Mouse (Mus musculus) forebrain, embryonic 13.5 days (tissue): ENCODE measurements around the gene Pgbd1. TPM values are rescaled to one million over a fixed set of nuclear protein-coding genes. Genes with fewer than 3 reads are reported as not detected.

Source experiments
- ATAC-seq: fragments of 200-750 bp; cut with Nextera tagmentation; 2 replicates; pipeline ENCODE4 v1.8.0; 2017
- H3K27ac ChIP-seq: fragments of 300-500 bp; sonication (generic); 2 replicates; pipeline ENCODE4 v1.5.1; 2015; ENCODE audit warnings: inconsistent platforms, mild to moderate bottlenecking, moderate library complexity
- H3K27me3 ChIP-seq: fragments of 300-500 bp; sonication (generic); 2 replicates; pipeline ENCODE4 v1.6.1; 2015; ENCODE audit warnings: mild to moderate bottlenecking, inconsistent platforms
- H3K36me3 ChIP-seq: fragments of 300-500 bp; sonication (generic); 2 replicates; pipeline ENCODE4 v1.6.1; 2015; ENCODE audit warnings: mild to moderate bottlenecking, inconsistent platforms; ENCODE audit not compliant: poor library complexity, severe bottlenecking
- H3K4me1 ChIP-seq: fragments of 300-500 bp; sonication (generic); 2 replicates; pipeline ENCODE4 v1.6.1; 2015; ENCODE audit warnings: inconsistent platforms
- H3K4me2 ChIP-seq: fragments of 300-500 bp; sonication (generic); 2 replicates; pipeline ENCODE4 v1.6.1; 2015; ENCODE audit warnings: inconsistent platforms, mild to moderate bottlenecking, moderate library complexity
- H3K4me3 ChIP-seq: fragments of 300-500 bp; sonication (generic); 2 replicates; pipeline ENCODE4 v1.5.1; 2015; ENCODE audit warnings: mild to moderate bottlenecking, inconsistent platforms
- H3K9ac ChIP-seq: fragments of 300-500 bp; sonication (generic); 2 replicates; pipeline ENCODE4 v1.6.1; 2015; ENCODE audit warnings: mild to moderate bottlenecking, inconsistent platforms
- H3K9me3 ChIP-seq: fragments of 300-500 bp; sonication (generic); replicated peaks from 2 replicates; pipeline ENCODE4 v1.6.1; 2016; ENCODE audit warnings: inconsistent platforms
- WGBS: fragments of 180-500 bp; shearing (Covaris S2); methylation state at CpG from one replicate; pipeline ENCODE4 v1.1.7; 2015; 5-methylcytosine and 5-hydroxymethylcytosine counted together
- polyA plus RNA-seq: library from polyadenylated mRNA; unstranded; fragments of >200 nt; fragmentation: Nextera tagmentation; extraction: Ambion mirVana; gene quantifications from 2 replicates; pipeline ENCODE4 v1.2.1, GENCODE M21; 2015

Gene Pgbd1
- polyA plus RNA-seq, 1 experiment from 2014 or later, result 3.7 TPM

DNA sequence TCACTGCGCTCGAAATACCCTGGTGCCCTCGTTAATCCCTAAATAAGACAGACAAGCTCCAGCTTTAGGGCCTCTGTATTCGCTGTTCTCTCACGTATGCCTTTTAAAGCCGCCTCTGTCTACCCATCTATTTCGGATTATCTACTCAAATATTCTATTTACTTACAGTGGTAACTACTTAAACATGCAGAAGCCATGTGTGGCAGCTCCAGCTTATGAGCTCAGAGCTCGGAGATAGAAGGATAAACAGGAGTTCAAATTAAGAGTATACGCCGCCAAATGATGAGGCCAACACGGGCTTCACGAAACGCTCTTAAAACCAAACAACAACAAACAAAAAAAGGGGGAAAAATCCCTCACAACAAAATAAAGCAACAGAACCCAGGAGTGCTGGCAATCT lies 12.2 kb upstream of the Pgbd1 start:
- H3K9ac ChIP-seq, result peak overlapping the region; percentile 78
- whole genome bisulfite sequencing, result under 1% methylated on average over 13 of the region's 13 CpGs
- H3K27me3 ChIP-seq, result peaks cover 16% of the 10 kb centered on the region; the same call in 1 of the 2 replicates
- peaks cover 17% of the 10 kb centered on the region for H3K36me3 ChIP-seq
- peak overlapping the region; percentile 74 for H3K27ac ChIP-seq
- no peaks in the 10 kb centered on the region for H3K9me3 ChIP-seq
- peak overlapping the region; percentile 79 for H3K4me2 ChIP-seq
- peak overlapping the region; percentile 79 for H3K4me3 ChIP-seq
- ATAC-seq, result peak; percentile 39
- H3K4me1 ChIP-seq, result peaks cover 18% of the 10 kb centered on the region

DNA sequence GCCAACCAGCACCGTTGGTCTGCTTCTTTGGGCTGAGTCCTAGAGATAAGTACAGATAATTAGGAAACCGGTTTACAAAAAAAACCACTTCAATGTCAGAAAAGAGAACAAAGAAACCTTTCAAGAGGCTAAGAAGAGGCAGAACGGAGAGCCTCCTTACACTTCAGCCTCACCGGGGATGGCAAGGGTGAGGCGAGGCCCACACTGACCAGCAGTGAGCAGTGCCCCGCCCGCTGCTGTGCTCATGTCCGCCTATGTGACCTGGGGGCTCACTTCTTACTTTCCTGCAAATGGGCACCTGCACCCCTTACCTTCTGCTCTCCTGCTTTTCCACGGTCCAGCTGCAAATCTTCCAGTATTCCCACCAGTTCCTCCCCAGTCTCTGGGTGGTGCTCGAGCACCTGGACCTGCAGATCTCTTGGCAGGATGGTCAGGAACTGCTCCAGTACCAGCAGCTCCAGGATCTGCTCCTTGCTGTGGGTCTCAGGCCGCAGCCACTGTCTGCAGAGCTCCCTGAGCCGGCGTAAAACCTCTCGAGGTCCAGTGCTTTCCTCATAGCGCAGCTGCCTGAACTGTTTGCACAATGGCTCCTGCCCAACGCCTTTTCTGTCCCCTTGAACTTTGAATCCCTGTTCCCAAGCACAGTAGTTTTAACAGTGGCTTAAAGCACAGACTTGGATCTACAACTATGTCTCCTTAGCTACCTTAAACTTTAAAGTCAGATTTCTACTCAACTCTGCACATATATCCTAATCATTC lies 7.2 kb upstream of the Pgbd1 start:
- Histone ChIP-seq H3K4me2 (no peak overlapping the region), H3K27me3 (no peaks in the 10 kb centered on the region), H3K4me3 (no peak overlapping the region), H3K9ac (no peak overlapping the region), H3K36me3 (peaks cover 64% of the 10 kb centered on the region), H3K9me3 (no peaks in the 10 kb centered on the region), H3K4me1 (peaks cover 20% of the 10 kb centered on the region), H3K27ac (no peak overlapping the region)
- 69% methylated on average over 16 of the region's 16 CpGs for WGBS
- ATAC-seq, result no peak

DNA sequence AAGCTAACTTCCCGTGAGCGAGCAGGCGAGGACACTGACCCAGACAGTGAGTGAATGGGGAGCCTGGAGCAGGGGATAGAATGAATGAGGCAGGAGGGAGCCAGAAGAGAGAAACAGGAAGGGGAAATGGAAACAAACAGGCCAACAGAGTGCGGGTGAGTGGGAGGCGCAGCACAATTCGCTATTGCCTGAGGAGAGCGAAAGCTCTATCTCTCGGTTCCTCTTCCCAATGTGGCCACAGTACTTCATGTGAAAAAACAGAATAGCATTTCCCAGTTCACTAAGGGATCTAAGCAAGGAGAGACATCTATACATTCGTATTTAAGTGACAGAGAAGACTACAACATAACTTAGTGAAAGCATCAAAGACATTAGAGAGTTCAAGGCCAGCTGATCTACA lies 5.9 kb upstream of the Pgbd1 start:
- Histone ChIP-seq H3K27me3 (no peaks in the 10 kb centered on the region), H3K4me1 (peaks cover 8% of the 10 kb centered on the region; the same call in 1 of the 2 replicates), H3K36me3 (peaks cover 69% of the 10 kb centered on the region), H3K9ac (no peak overlapping the region), H3K4me3 (no peak overlapping the region), H3K27ac (no peak overlapping the region), H3K4me2 (no peak overlapping the region), H3K9me3 (no peaks in the 10 kb centered on the region)
- no peak for ATAC-seq
- WGBS, result 91% methylated on average over 9 of the region's 9 CpGs

DNA sequence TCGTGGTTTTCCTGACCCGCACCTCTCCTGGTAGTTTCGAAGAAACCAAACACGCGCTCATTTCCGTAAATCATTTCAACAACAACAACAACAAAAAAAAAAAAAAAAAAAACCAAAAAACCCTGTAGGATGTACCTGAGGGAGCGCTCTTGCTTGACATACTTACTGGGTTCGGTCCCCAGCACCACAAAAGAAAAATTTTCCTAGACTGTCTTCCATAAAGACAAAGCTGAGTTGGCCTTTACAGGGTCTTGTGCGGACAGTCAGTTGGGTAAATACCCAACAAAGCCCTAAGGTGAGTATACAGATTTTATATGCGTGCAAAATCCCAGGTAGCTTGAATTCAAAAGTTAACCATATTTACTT lies 332 bp upstream of the Pgbd1 start:
- Histone ChIP-seq H3K27ac (peak overlapping the region; percentile 52; the same call in 1 of the 2 replicates), H3K9me3 (no peaks in the 10 kb centered on the region), H3K9ac (peak overlapping the region; percentile 79), H3K4me1 (peaks cover 14% of the 10 kb centered on the region), H3K27me3 (no peaks in the 10 kb centered on the region), H3K4me3 (peak overlapping the region; percentile 59), H3K4me2 (peak overlapping the region; percentile 84), H3K36me3 (peaks cover 35% of the 10 kb centered on the region)
- 17% methylated on average over 10 of the region's 10 CpGs for WGBS
- ATAC-seq, result peak; percentile 39

DNA sequence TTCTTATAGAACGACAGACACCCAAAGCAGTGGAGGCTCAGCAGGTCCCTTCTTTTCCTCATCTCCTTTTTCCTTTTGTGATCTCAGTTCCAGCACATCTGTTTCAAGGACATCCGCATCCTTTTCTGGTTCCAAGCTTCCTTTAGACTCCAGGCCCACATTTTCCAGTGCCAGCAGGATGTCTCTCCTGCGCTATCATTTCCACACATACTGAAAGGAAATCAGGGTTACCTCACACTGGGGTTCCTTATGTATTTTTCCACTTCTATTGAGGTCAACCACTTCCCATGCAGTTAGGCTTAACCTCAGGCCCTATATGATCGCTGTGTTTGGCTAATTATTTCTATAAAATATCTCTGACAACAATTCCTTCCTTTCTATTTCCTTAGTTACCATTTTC lies 5.4 kb downstream of the Pgbd1 start:
- Histone ChIP-seq H3K9ac (no peak overlapping the region), H3K36me3 (no peaks in the 10 kb centered on the region), H3K9me3 (no peaks in the 10 kb centered on the region), H3K27me3 (no peaks in the 10 kb centered on the region), H3K4me3 (no peak overlapping the region), H3K4me1 (peaks cover 8% of the 10 kb centered on the region), H3K4me2 (no peak overlapping the region), H3K27ac (no peak overlapping the region)
- 90% methylated on average over 4 of the region's 4 CpGs for WGBS
- ATAC-seq, result no peak

DNA sequence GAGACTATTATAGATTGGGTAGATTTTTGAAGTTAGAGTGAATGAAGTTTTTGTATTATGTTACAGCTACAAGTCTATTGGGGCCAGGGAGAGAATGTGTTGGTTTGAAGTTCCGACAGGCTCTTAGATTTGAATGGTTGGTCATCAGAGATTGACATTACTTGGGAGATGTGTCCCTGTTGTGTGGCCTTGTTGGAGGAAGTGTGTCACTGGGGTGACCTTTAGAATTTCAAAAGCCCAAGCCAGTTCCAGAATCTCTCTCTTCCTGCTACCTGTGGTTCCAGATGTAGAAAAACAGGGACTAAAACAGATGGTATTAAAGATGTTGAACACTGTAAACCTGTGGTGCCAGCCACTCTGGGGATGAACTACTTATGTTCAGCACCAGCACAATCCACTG lies 13.2 kb downstream of the Pgbd1 start:
- Histone ChIP-seq H3K4me3 (no peak overlapping the region), H3K9ac (no peak overlapping the region), H3K4me1 (no peaks in the 10 kb centered on the region), H3K27me3 (no peaks in the 10 kb centered on the region), H3K36me3 (no peaks in the 10 kb centered on the region), H3K4me2 (no peak overlapping the region), H3K9me3 (no peaks in the 10 kb centered on the region), H3K27ac (no peak overlapping the region)
- no peak for ATAC-seq
- 97% methylated on average over 1 of the region's 1 CpGs for WGBS

DNA sequence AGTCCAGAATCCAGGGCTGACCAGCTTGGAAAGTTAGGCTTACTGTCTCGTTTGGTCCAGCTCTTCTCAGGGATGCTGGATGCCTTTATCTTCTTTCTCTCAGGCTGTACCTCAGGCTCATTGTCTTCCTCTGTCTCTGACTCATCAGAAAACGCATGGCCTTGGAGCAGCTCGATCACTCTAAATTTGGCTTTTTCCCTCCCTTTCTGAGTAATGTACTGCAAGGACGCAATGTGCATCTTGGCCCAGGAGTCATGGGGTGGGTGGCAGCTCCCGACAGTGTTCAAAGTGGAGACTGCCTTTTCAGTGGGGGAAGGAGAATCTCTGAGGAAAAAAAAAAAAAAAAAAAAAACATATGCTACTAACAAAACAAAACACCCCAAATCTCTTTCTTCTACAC lies 17.6 kb downstream of the Pgbd1 start:
- no peaks in the 10 kb centered on the region for H3K27me3 ChIP-seq
- H3K36me3 ChIP-seq, result no peaks in the 10 kb centered on the region
- no peak for ATAC-seq
- 63% methylated on average over 5 of the region's 5 CpGs for WGBS
- no peak overlapping the region for H3K27ac ChIP-seq
- no peak overlapping the region for H3K4me3 ChIP-seq
- no peak overlapping the region for H3K4me2 ChIP-seq
- no peaks in the 10 kb centered on the region for H3K4me1 ChIP-seq
- H3K9me3 ChIP-seq, result no peaks in the 10 kb centered on the region
- no peak overlapping the region for H3K9ac ChIP-seq

DNA sequence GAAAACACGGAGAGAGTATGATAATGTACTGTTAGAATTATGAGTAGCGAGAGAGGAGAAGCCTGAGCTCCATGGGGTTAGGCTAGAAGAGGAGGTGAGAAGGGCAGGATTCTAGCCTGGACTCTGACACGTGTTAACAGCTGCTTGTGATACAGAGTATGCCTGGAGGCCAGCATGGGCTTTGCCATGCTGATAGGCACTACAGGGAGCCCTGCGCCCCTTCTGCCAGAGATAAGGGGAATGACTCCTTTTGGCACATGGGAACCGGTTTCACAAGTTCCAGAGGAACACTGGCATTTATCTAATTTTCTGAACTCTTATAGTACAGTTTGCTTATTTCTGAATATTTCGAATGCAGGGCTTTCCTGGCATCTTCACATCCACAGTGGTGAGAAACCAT lies 22.0 kb downstream of the Pgbd1 start:
- Histone ChIP-seq H3K4me1 (no peaks in the 10 kb centered on the region), H3K9ac (no peak overlapping the region), H3K4me2 (no peak overlapping the region), H3K9me3 (no peaks in the 10 kb centered on the region), H3K36me3 (no peaks in the 10 kb centered on the region), H3K27me3 (no peaks in the 10 kb centered on the region), H3K27ac (no peak overlapping the region), H3K4me3 (no peak overlapping the region)
- no peak for ATAC-seq
- WGBS, result 71% methylated on average over 6 of the region's 6 CpGs

DNA sequence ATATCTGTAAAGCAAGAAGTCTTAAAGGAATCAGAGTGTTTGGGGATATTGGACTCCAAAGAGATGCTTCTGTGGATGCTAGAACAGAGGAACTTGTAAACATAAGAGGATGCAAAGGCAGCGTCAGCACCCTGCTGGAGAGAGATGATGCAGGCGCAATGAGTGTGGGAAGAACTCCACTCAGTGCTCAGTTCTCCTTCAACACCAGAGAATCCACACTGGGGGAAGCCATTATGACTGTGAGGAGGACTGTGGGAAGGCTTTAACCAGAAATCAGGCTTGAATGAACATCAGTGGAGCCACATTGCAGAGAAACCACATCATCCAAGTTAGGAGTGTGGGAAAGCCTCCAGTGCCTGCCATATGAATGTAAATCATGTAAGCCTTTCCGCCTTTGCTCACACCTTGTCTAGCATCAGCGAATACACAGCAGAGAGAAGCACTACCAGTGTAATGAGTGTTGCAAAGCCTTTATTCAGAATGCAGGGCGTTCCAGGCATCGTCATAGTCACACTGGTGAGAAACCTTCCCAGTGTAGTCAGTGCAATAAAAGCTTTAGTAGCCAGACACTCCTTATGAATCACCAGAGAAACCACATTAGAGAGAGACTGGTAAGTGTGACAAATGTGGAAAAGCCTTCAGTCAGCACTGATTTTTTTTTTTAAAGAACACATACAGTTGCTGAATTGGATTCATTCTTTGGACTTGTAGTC lies 23.4 kb downstream of the Pgbd1 start:
- WGBS, result 79% methylated on average over 6 of the region's 6 CpGs
- Histone ChIP-seq H3K4me3 (no peak overlapping the region), H3K27me3 (no peaks in the 10 kb centered on the region), H3K9me3 (no peaks in the 10 kb centered on the region), H3K4me1 (no peaks in the 10 kb centered on the region), H3K9ac (no peak overlapping the region), H3K27ac (no peak overlapping the region), H3K36me3 (no peaks in the 10 kb centered on the region), H3K4me2 (no peak overlapping the region)
- ATAC-seq, result no peak

DNA sequence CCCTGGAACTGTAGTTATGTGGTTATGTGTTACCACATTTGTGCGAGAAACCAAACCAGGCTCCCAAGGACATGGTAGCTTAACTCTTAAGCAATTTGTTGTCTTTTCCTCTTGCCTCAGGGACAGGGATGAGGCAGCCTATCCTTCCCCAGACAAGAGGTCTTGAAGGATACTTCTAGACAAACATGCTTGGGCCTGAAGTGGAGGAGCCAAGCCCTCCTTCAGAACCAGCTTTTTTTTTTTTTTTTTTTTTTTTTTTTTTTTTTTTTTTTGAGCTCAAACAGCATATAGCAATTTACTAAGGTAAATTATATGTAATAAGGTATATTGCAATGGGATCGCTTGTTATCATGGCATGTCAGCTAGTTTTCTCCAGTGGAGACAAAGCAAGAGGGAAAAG lies 25.1 kb downstream of the Pgbd1 start:
- Histone ChIP-seq H3K27me3 (no peaks in the 10 kb centered on the region), H3K9me3 (no peaks in the 10 kb centered on the region), H3K4me1 (no peaks in the 10 kb centered on the region), H3K36me3 (no peaks in the 10 kb centered on the region), H3K4me3 (no peak overlapping the region), H3K4me2 (no peak overlapping the region), H3K9ac (no peak overlapping the region), H3K27ac (no peak overlapping the region)
- 96% methylated on average over 2 of the region's 2 CpGs for WGBS
- ATAC-seq, result no peak

DNA sequence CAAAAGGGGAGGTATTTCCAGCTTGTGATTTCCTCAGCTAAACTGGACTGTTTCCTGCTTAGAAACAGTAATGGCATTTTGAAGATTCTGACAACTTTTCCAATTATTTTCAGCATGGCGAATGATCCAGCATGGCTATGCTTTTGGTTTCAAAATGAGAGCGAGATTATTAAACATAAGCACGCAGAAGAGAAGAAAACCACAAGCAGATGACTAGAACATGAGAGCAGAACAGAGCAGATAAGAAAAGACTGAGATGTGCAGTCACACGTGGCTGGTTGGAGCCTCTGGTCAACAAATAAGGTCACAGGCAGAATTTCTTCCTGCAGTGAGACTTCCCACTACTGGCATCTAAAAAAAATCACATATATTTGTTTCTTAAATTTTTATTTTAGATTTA lies 25.6 kb downstream of the Pgbd1 start:
- 85% methylated on average over 4 of the region's 4 CpGs for WGBS
- no peaks in the 10 kb centered on the region for H3K9me3 ChIP-seq
- H3K36me3 ChIP-seq, result no peaks in the 10 kb centered on the region
- no peak overlapping the region for H3K27ac ChIP-seq
- H3K4me3 ChIP-seq, result no peak overlapping the region
- no peak overlapping the region for H3K4me2 ChIP-seq
- no peak overlapping the region for H3K9ac ChIP-seq
- no peaks in the 10 kb centered on the region for H3K4me1 ChIP-seq
- no peaks in the 10 kb centered on the region for H3K27me3 ChIP-seq
- no peak for ATAC-seq

DNA sequence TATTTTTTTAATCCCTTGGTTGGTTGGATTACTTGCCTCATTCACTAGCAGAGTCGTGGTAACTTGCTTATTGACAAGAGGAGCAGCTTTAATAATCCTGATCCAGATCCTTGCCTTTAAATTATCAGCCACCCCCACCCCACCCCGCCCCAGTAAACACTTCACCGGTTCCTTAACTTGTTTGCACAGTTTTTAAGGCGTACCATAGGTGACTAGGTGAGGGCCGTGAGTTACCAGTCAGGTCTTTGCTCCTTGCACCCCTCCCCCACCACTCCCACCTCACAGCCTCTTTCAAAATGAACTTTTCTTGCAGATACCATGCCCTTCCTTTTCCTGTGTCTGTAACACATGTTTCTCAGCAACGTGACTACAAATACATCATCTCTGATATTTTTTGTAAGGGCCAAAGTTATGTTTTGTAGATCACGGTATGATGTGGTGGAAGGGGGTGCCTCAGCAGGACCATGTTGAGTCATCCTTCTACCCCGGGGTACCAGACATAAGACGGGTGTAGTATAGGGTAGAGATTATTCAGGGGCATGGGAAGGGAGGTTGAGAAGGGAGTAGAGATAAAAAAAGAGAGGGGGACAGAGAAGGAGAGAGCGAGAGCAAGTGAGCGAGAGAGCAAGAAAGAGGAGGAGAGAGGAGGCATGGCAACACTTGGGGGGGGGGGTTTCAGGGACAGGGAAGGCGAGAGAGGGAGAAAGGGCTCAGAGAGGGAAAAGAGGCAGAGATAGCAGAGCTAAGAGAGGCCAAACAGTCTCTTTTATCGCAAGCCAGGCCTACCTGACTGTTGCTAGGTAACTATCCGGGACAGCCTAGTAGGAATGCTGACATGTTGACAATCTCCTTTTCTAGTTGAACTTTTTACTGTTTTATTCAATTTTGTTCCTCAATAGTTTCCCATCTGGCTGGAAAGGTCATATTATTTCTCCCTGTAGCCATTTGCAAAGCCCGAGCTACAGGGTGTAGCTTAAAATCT lies 26.3 kb downstream of the Pgbd1 start:
- ATAC-seq, result no peak
- H3K4me3 ChIP-seq, result no peak overlapping the region
- H3K27ac ChIP-seq, result no peak overlapping the region
- no peaks in the 10 kb centered on the region for H3K9me3 ChIP-seq
- no peaks in the 10 kb centered on the region for H3K4me1 ChIP-seq
- H3K4me2 ChIP-seq, result no peak overlapping the region
- H3K36me3 ChIP-seq, result no peaks in the 10 kb centered on the region
- 75% methylated on average over 14 of the region's 15 CpGs for WGBS
- no peak overlapping the region for H3K9ac ChIP-seq
- H3K27me3 ChIP-seq, result no peaks in the 10 kb centered on the region
